Mouse (Mus musculus): ENCODE results near the gene Grhl3. TPM values are rescaled to one million over a fixed set of nuclear protein-coding genes. Genes with fewer than 3 reads are reported as not detected.

Gene Grhl3
- polyA plus RNA-seq, 1 experiment from 2014 or later, result 0.87 TPM

GRCm38 (mm10) chr4:135494521-135495396 is 78.7 kb downstream of the Grhl3 start, which contains the start of the genes Stpg1 and Nipal3:
TSS of gene Stpg1 (plus strand) at chr4:135494790.
TSS of gene Nipal3 (minus strand) at chr4:135495038.
- Histone ChIP-seq H3K27ac (ENCODE audit: low read length) (peak within 1 kb of the TSS; percentile 79), H3K9me3 (replicated peaks; ENCODE audit: control insufficient read depth, low read length, poor library complexity, severe bottlenecking) (no peaks in the 10 kb centered on the region), H3K36me3 (ENCODE audit: control insufficient read depth, insufficient read depth, low read length) (peaks cover 6% of the 10 kb centered on the region; the same call in 1 of the 2 replicates), H3K4me3 (ENCODE audit: low read depth, low read length) (peak within 1 kb of the TSS; percentile 59), H3K4me2 (ENCODE audit: low read length) (peak within 1 kb of the TSS; percentile 71), H3K4me1 (ENCODE audit: control insufficient read depth, insufficient read depth, low read length) (peaks cover 16% of the 10 kb centered on the region), H3K27me3 (ENCODE audit: control insufficient read depth, insufficient read depth, low read depth, low read length) (no peaks in the 10 kb centered on the region), H3K9ac (ENCODE audit: low read depth, low read length) (peak within 1 kb of the TSS; percentile 64)
- under 1% methylated on average over 52 of the region's 53 CpGs for WGBS
- ATAC-seq, result peak; percentile 98

GRCm38 (mm10) chr4:135493691-135494520 is 79.5 kb downstream of the Grhl3 start:
- peak overlapping the region; percentile 59 for H3K4me3 ChIP-seq (ENCODE audit: low read depth, low read length)
- H3K27me3 ChIP-seq (ENCODE audit: control insufficient read depth, insufficient read depth, low read depth, low read length), result no peaks in the 10 kb centered on the region
- H3K4me2 ChIP-seq (ENCODE audit: low read length), result peak overlapping the region; percentile 71
- WGBS, result under 1% methylated on average over 33 of the region's 33 CpGs
- peak; percentile 34; the same call in 1 of the 2 replicates for ATAC-seq
- H3K27ac ChIP-seq (ENCODE audit: low read length), result peak overlapping the region; percentile 68
- H3K9me3 ChIP-seq (replicated peaks; ENCODE audit: control insufficient read depth, low read length, poor library complexity, severe bottlenecking), result no peaks in the 10 kb centered on the region
- H3K4me1 ChIP-seq (ENCODE audit: control insufficient read depth, insufficient read depth, low read length), result peaks cover 16% of the 10 kb centered on the region
- peak overlapping the region; percentile 51 for H3K9ac ChIP-seq (ENCODE audit: low read depth, low read length)
- peaks cover 12% of the 10 kb centered on the region for H3K36me3 ChIP-seq (ENCODE audit: control insufficient read depth, insufficient read depth, low read length)

GRCm38 (mm10) chr4:135493271-135493670 is 80.2 kb downstream of the Grhl3 start:
- no peak for ATAC-seq
- WGBS, result 44% methylated on average over 4 of the region's 4 CpGs
- Histone ChIP-seq H3K36me3 (ENCODE audit: control insufficient read depth, insufficient read depth, low read length) (peaks cover 15% of the 10 kb centered on the region), H3K9me3 (replicated peaks; ENCODE audit: control insufficient read depth, low read length, poor library complexity, severe bottlenecking) (no peaks in the 10 kb centered on the region), H3K9ac (ENCODE audit: low read depth, low read length) (peak overlapping the region; percentile 51; the same call in 1 of the 2 replicates), H3K4me2 (ENCODE audit: low read length) (peak overlapping the region; percentile 71), H3K27me3 (ENCODE audit: control insufficient read depth, insufficient read depth, low read depth, low read length) (no peaks in the 10 kb centered on the region), H3K4me1 (ENCODE audit: control insufficient read depth, insufficient read depth, low read length) (peaks cover 16% of the 10 kb centered on the region), H3K4me3 (ENCODE audit: low read depth, low read length) (peak overlapping the region; percentile 59), H3K27ac (ENCODE audit: low read length) (no peak overlapping the region)

Small RNAs within 50 kb of the gene (microRNA-seq; reads per million reads assigned to microRNA genes)
- not detected for gene Gm25317

Other genes starting within 250 kb of the Grhl3 start
- gene Srrm1, start 220.3 kb downstream of the Grhl3 start, polyA plus RNA-seq (2015; fragmentation: Nextera tagmentation; extraction: Ambion mirVana), result 172 and 196 TPM in 2 replicates
- 0.71 and 0.83 TPM in 2 replicates for gene Ncmap, start 175.4 kb downstream of the Grhl3 start, polyA plus RNA-seq (2015; fragmentation: Nextera tagmentation; extraction: Ambion mirVana)
- gene Rcan3, start 139.8 kb downstream of the Grhl3 start, polyA plus RNA-seq (2015; fragmentation: Nextera tagmentation; extraction: Ambion mirVana), result 58.3 and 59.1 TPM in 2 replicates
- 0.20 and 1.1 TPM in 2 replicates for gene Stpg1, start 78.8 kb downstream of the Grhl3 start, polyA plus RNA-seq (2015; fragmentation: Nextera tagmentation; extraction: Ambion mirVana)
- gene Nipal3, start 78.6 kb downstream of the Grhl3 start, polyA plus RNA-seq (2015; fragmentation: Nextera tagmentation; extraction: Ambion mirVana), result 10.8 and 11.2 TPM in 2 replicates
- gene Ifnlr1, start 112.7 kb upstream of the Grhl3 start, polyA plus RNA-seq (2015; fragmentation: Nextera tagmentation; extraction: Ambion mirVana), result 0.20 and 0.31 TPM in 2 replicates
- gene Il22ra1, start 154.5 kb upstream of the Grhl3 start, polyA plus RNA-seq (2015; fragmentation: Nextera tagmentation; extraction: Ambion mirVana), result not detected in 2 replicates
- 0.45 and 0.57 TPM in 2 replicates for gene Myom3, start 186.1 kb upstream of the Grhl3 start, polyA plus RNA-seq (2015; fragmentation: Nextera tagmentation; extraction: Ambion mirVana)